Mouse (Mus musculus): ENCODE measurements around the gene Gm17268. TPM values are rescaled to one million over a fixed set of nuclear protein-coding genes. Genes with fewer than 3 reads are reported as not detected.

The Gm17268 gene
- polyA plus RNA-seq, 1 experiment from 2014 or later, result not detected

GRCm38 (mm10) chr11:82035857-82036256, 2.5 kb downstream of the Gm17268 start:
- Histone ChIP-seq H3K27me3 (ENCODE audit: control insufficient read depth, insufficient read depth, low read length) (no peaks in the 10 kb centered on the region), H3K27ac (replicated peaks) (no peak overlapping the region), H3K9me3 (ENCODE audit: control insufficient read depth, low read length) (no peaks in the 10 kb centered on the region), H3K9ac (ENCODE audit: low read length) (no peak overlapping the region), H3K4me1 (replicated peaks; ENCODE audit: control insufficient read depth, insufficient read depth) (no peaks in the 10 kb centered on the region; the same call in 1 of the 2 replicates), H3K4me2 (replicated peaks; ENCODE audit: low read depth) (no peak overlapping the region), H3K36me3 (ENCODE audit: control insufficient read depth, insufficient read depth, low read length) (no peaks in the 10 kb centered on the region), H3K4me3 (ENCODE audit: low read depth, low read length) (no peak overlapping the region)
- DNase-seq (ENCODE audit: low spot score) (no peak), ATAC-seq (ENCODE audit: low FRiP score, low TSS enrichment) (no peak)
- TF ChIP-seq EP300 (optimal IDR thresholded peaks at IDR 0.05) (no peak), CTCF (IDR thresholded peaks at IDR 0.05; ENCODE audit: low read depth) (no peak)
- WGBS, result 82% methylated on average over 2 of the region's 2 CpGs

- peak; percentile 74; the same call in 1 of the 2 replicates for ATAC-seq (ENCODE audit: low FRiP score, low TSS enrichment)
- Histone ChIP-seq H3K9me3 (ENCODE audit: control insufficient read depth, low read length) (no peaks in the 10 kb centered on the region), H3K4me3 (ENCODE audit: low read depth, low read length) (no peak within 1 kb of the TSS), H3K27ac (replicated peaks) (no peak within 1 kb of the TSS), H3K4me2 (replicated peaks; ENCODE audit: low read depth) (no peak within 1 kb of the TSS), H3K4me1 (replicated peaks; ENCODE audit: control insufficient read depth, insufficient read depth) (no peaks in the 10 kb centered on the region; the same call in 1 of the 2 replicates), H3K36me3 (ENCODE audit: control insufficient read depth, insufficient read depth, low read length) (no peaks in the 10 kb centered on the region), H3K27me3 (ENCODE audit: control insufficient read depth, insufficient read depth, low read length) (no peaks in the 10 kb centered on the region), H3K9ac (ENCODE audit: low read length) (no peak within 1 kb of the TSS)
- TF ChIP-seq EP300 (optimal IDR thresholded peaks at IDR 0.05), result no peak
- TF ChIP-seq CTCF (IDR thresholded peaks at IDR 0.05; ENCODE audit: low read depth), result no peak
- peak; percentile 52 for DNase-seq (ENCODE audit: low spot score)
- WGBS, result 27% methylated on average over 5 of the region's 5 CpGs
These were observed 3.0 kb downstream of the Gm17268 start, which contains the start of gene Ccl2 for GRCm38 (mm10) chr11:82035356-82035755. Gene Ccl2, plus strand, starts transcription at chr11:82035571.

- no peak overlapping the region for H3K9ac ChIP-seq (ENCODE audit: low read length)
- no peak overlapping the region for H3K27ac ChIP-seq (replicated peaks)
- 73% methylated on average over 7 of the region's 7 CpGs for WGBS
- H3K36me3 ChIP-seq (ENCODE audit: control insufficient read depth, insufficient read depth, low read length), result no peaks in the 10 kb centered on the region
- H3K4me3 ChIP-seq (ENCODE audit: low read depth, low read length), result no peak overlapping the region
- no peaks in the 10 kb centered on the region; the same call in 1 of the 2 replicates for H3K4me1 ChIP-seq (replicated peaks; ENCODE audit: control insufficient read depth, insufficient read depth)
- H3K9me3 ChIP-seq (ENCODE audit: control insufficient read depth, low read length), result no peaks in the 10 kb centered on the region
- TF ChIP-seq EP300 (optimal IDR thresholded peaks at IDR 0.05), result no peak
- TF ChIP-seq CTCF (IDR thresholded peaks at IDR 0.05; ENCODE audit: low read depth), result no peak
- ATAC-seq (ENCODE audit: low FRiP score, low TSS enrichment) (no peak), DNase-seq (ENCODE audit: low spot score) (no peak)
- no peaks in the 10 kb centered on the region for H3K27me3 ChIP-seq (ENCODE audit: control insufficient read depth, insufficient read depth, low read length)
- H3K4me2 ChIP-seq (replicated peaks; ENCODE audit: low read depth), result no peak overlapping the region
These were observed 3.9 kb downstream of the Gm17268 start for GRCm38 (mm10) chr11:82034446-82034845.

- H3K36me3 ChIP-seq (ENCODE audit: control insufficient read depth, insufficient read depth, low read length), result no peaks in the 10 kb centered on the region
- H3K9me3 ChIP-seq (ENCODE audit: control insufficient read depth, low read length), result no peaks in the 10 kb centered on the region
- ATAC-seq (ENCODE audit: low FRiP score, low TSS enrichment) (peak; percentile 60; the same call in 1 of the 2 replicates), DNase-seq (ENCODE audit: low spot score) (peak; percentile 47)
- no peaks in the 10 kb centered on the region for H3K27me3 ChIP-seq (ENCODE audit: control insufficient read depth, insufficient read depth, low read length)
- H3K4me2 ChIP-seq (replicated peaks; ENCODE audit: low read depth), result no peak overlapping the region
- H3K9ac ChIP-seq (ENCODE audit: low read length), result no peak overlapping the region
- H3K27ac ChIP-seq (replicated peaks), result 0 out of 2 replicates have a peak overlapping the region, but pooled peaks have one; percentile 35
- no peaks in the 10 kb centered on the region; the same call in 1 of the 2 replicates for H3K4me1 ChIP-seq (replicated peaks; ENCODE audit: control insufficient read depth, insufficient read depth)
- no peak overlapping the region for H3K4me3 ChIP-seq (ENCODE audit: low read depth, low read length)
- WGBS, result 27% methylated on average over 8 of the region's 8 CpGs
- no peak for TF ChIP-seq CTCF (IDR thresholded peaks at IDR 0.05; ENCODE audit: low read depth)
- no peak for TF ChIP-seq EP300 (optimal IDR thresholded peaks at IDR 0.05)
These were observed 5.6 kb downstream of the Gm17268 start for GRCm38 (mm10) chr11:82032678-82033344.

- H3K4me1 ChIP-seq (replicated peaks; ENCODE audit: control insufficient read depth, insufficient read depth), result no peaks in the 10 kb centered on the region; the same call in 1 of the 2 replicates
- H3K27ac ChIP-seq (replicated peaks), result no peak overlapping the region
- no peak for TF ChIP-seq CTCF (IDR thresholded peaks at IDR 0.05; ENCODE audit: low read depth)
- no peak for TF ChIP-seq EP300 (optimal IDR thresholded peaks at IDR 0.05)
- H3K9me3 ChIP-seq (ENCODE audit: control insufficient read depth, low read length), result no peaks in the 10 kb centered on the region
- ATAC-seq (ENCODE audit: low FRiP score, low TSS enrichment) (no peak), DNase-seq (ENCODE audit: low spot score) (no peak)
- H3K36me3 ChIP-seq (ENCODE audit: control insufficient read depth, insufficient read depth, low read length), result no peaks in the 10 kb centered on the region
- H3K27me3 ChIP-seq (ENCODE audit: control insufficient read depth, insufficient read depth, low read length), result no peaks in the 10 kb centered on the region
- H3K4me2 ChIP-seq (replicated peaks; ENCODE audit: low read depth), result no peak overlapping the region
- no peak overlapping the region for H3K9ac ChIP-seq (ENCODE audit: low read length)
- no peak overlapping the region for H3K4me3 ChIP-seq (ENCODE audit: low read depth, low read length)
These were observed 6.2 kb downstream of the Gm17268 start for GRCm38 (mm10) chr11:82032136-82032535.

GRCm38 (mm10) chr11:82030171-82030570, 8.2 kb downstream of the Gm17268 start:
- H3K4me1 ChIP-seq (replicated peaks; ENCODE audit: control insufficient read depth, insufficient read depth), result no peaks in the 10 kb centered on the region
- no peaks in the 10 kb centered on the region for H3K9me3 ChIP-seq (ENCODE audit: control insufficient read depth, low read length)
- WGBS, result 75% methylated on average over 2 of the region's 2 CpGs
- H3K4me3 ChIP-seq (ENCODE audit: low read depth, low read length), result no peak overlapping the region
- no peak for DNase-seq (ENCODE audit: low spot score)
- no peak overlapping the region for H3K4me2 ChIP-seq (replicated peaks; ENCODE audit: low read depth)
- H3K9ac ChIP-seq (ENCODE audit: low read length), result no peak overlapping the region
- no peaks in the 10 kb centered on the region for H3K27me3 ChIP-seq (ENCODE audit: control insufficient read depth, insufficient read depth, low read length)
- H3K36me3 ChIP-seq (ENCODE audit: control insufficient read depth, insufficient read depth, low read length), result no peaks in the 10 kb centered on the region
- no peak for ATAC-seq (ENCODE audit: low FRiP score, low TSS enrichment)
- no peak overlapping the region for H3K27ac ChIP-seq (replicated peaks)
- TF ChIP-seq CTCF (IDR thresholded peaks at IDR 0.05; ENCODE audit: low read depth), result no peak
- no peak for TF ChIP-seq EP300 (optimal IDR thresholded peaks at IDR 0.05)

All from stomach, postnatal 0 days (tissue).